Mouse (Mus musculus) kidney, adult 2 months (tissue): ENCODE results near the gene Rnf114.

Source experiments
- CTCF ChIP-seq: fragments of 200-500 bp; conservative IDR thresholded peaks from 2 replicates; pipeline ENCODE4 v1.5.1; 2011; ENCODE audit warnings: low read depth, mild to moderate bottlenecking, control low read depth, low read length, moderate library complexity, mixed read lengths; ENCODE audit not compliant: insufficient read depth, insufficient read length
- POLR2A ChIP-seq: fragments of 200-500 bp; IDR thresholded peaks from one replicate; pipeline ENCODE4 v1.6.1; 2011; ENCODE audit warnings: low read depth, low read length, control low read depth

DNA sequence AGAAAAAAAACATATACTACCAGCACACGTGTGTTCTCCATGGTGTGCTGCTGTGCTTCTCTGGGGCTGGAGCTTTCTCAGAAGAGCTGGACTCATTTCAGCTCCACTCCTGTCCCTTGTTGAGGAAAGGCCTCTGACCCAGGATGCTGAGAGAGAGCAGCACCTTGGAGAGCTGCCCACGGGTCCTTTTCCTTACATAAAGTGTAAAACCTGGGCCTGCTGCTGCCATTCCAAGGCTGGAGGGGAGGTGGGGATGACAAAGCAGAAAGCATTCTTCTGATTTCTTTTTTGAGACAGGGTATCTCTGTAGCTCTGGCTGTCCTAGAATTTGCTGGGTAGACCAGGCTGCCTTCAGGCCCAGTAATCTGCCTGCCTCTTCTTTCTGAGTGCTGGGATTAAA, 14.3 kb upstream of the Rnf114 start:
- no peak for TF ChIP-seq CTCF
- no peak for TF ChIP-seq POLR2A
